Mouse (Mus musculus) midbrain, embryonic 14.5 days (tissue): Measurements from ENCODE around the gene Haus3. TPM values are rescaled to one million over a fixed set of nuclear protein-coding genes. Genes with fewer than 3 reads are reported as not detected.

Experiments used
- ATAC-seq: fragments of 200-750 bp; cut with Nextera tagmentation; 2 replicates; pipeline ENCODE4 v1.8.0; 2017; ENCODE audit warnings: moderate number of reproducible peaks, moderate library complexity; ENCODE audit not compliant: low FRiP score, low TSS enrichment
- DNase-seq: peaks from one replicate; pipeline ENCODE4 v3.0.0-alpha.2; 2015
- H3K27ac ChIP-seq: fragments of 300-500 bp; sonication (generic); replicated peaks from 2 replicates; pipeline ENCODE4 v1.5.1; 2014; ENCODE audit warnings: mild to moderate bottlenecking, low read depth, low read length, moderate library complexity
- H3K27me3 ChIP-seq: fragments of 300-500 bp; sonication (generic); 2 replicates; pipeline ENCODE4 v1.6.1; 2014; ENCODE audit warnings: low read length, control low read depth, mixed read lengths; ENCODE audit not compliant: control insufficient read depth, insufficient read depth
- H3K36me3 ChIP-seq: fragments of 300-500 bp; sonication (generic); 2 replicates; pipeline ENCODE4 v1.6.1; 2014; ENCODE audit warnings: low read length, control low read depth; ENCODE audit not compliant: control insufficient read depth, insufficient read depth
- H3K4me1 ChIP-seq: fragments of 300-500 bp; sonication (generic); 2 replicates; pipeline ENCODE4 v1.6.1; 2014; ENCODE audit warnings: mild to moderate bottlenecking, antibody characterized with exemption, low read length, control low read depth; ENCODE audit not compliant: control insufficient read depth, insufficient read depth
- H3K4me2 ChIP-seq: fragments of 300-500 bp; sonication (generic); 2 replicates; pipeline ENCODE4 v1.6.1; 2014; ENCODE audit warnings: mild to moderate bottlenecking, low read length, moderate library complexity
- H3K4me3 ChIP-seq: fragments of 300-500 bp; sonication (generic); replicated peaks from 2 replicates; pipeline ENCODE4 v1.5.1; 2014; ENCODE audit warnings: low read depth, low read length
- H3K9ac ChIP-seq: fragments of 300-500 bp; sonication (generic); replicated peaks from 2 replicates; pipeline ENCODE4 v1.6.1; 2014; ENCODE audit warnings: mild to moderate bottlenecking, low read length, moderate library complexity
- H3K9me3 ChIP-seq: fragments of 300-500 bp; sonication (generic); 2 replicates; pipeline ENCODE4 v1.6.1; 2016; ENCODE audit warnings: low read length, control low read depth, mixed read lengths; ENCODE audit not compliant: control insufficient read depth
- WGBS: fragments of 180-500 bp; shearing (Covaris S2); extraction: QIAGEN DNeasy Blood & Tissue Kit; methylation state at CpG from one replicate; pipeline ENCODE4 v1.1.7; 2014; 5-methylcytosine and 5-hydroxymethylcytosine counted together
- polyA plus RNA-seq: library from polyadenylated mRNA; unstranded; fragments of >200 nt; fragmentation: Nextera tagmentation; extraction: Ambion mirVana; gene quantifications from 2 replicates; pipeline ENCODE4 v1.2.1, GENCODE M21; 2014

The Haus3 gene
- polyA plus RNA-seq, 1 experiment from 2014 or later = 16.4 TPM

DNA sequence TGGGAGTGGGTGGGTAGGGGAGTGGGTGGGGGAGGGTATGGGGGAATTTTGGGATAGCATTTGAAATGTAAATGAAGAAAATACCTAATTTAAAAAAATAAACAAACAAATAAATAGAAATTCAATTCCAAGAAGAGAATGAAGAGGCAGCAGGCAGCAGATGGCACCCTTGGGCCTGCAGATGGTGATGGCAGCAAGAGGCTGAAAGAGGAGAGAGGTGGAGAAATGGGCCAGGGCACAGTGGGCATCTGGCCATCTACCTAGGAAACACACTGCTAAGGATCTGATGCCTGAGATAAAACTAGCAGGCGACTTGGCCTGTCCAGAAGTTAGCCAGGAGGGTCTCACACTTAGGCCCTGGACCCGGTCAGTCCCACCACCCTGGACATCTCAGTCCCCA, 35.6 kb upstream of the Haus3 start:
- no peak overlapping the region for H3K4me2 ChIP-seq
- H3K36me3 ChIP-seq = no peaks in the 10 kb centered on the region
- no peak overlapping the region for H3K4me3 ChIP-seq
- H3K9ac ChIP-seq = no peak overlapping the region
- no peaks in the 10 kb centered on the region for H3K9me3 ChIP-seq
- H3K4me1 ChIP-seq = no peaks in the 10 kb centered on the region
- no peaks in the 10 kb centered on the region for H3K27me3 ChIP-seq
- no peak overlapping the region for H3K27ac ChIP-seq
- DNase-seq = no peak
- ATAC-seq = no peak
- 88% methylated on average over 2 of the region's 2 CpGs for WGBS

DNA sequence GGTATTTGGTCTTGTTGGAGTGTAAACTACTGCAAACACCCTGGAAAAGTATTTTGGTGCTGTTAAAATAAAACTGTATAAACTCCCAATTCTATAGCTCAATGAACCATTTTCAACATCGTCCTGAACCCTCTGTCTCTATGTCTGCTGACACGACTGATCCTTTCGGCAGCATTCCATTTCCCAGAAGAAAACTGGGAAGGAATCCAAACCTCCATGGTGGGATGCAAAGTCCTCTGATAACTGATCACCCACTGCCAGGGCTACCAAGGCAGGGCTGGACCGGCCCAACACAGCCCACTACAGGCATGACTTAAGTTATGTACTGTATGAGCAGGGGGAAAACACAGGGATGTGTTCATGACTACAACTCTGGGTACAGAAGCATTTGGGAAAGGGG, 32.7 kb upstream of the Haus3 start:
- H3K4me1 ChIP-seq = no peaks in the 10 kb centered on the region
- no peak overlapping the region for H3K4me2 ChIP-seq
- WGBS = 88% methylated on average over 4 of the region's 4 CpGs
- H3K9me3 ChIP-seq = no peaks in the 10 kb centered on the region
- H3K9ac ChIP-seq = no peak overlapping the region
- ATAC-seq = no peak
- no peaks in the 10 kb centered on the region for H3K36me3 ChIP-seq
- H3K27ac ChIP-seq = no peak overlapping the region
- no peaks in the 10 kb centered on the region for H3K27me3 ChIP-seq
- DNase-seq = no peak
- no peak overlapping the region for H3K4me3 ChIP-seq

DNA sequence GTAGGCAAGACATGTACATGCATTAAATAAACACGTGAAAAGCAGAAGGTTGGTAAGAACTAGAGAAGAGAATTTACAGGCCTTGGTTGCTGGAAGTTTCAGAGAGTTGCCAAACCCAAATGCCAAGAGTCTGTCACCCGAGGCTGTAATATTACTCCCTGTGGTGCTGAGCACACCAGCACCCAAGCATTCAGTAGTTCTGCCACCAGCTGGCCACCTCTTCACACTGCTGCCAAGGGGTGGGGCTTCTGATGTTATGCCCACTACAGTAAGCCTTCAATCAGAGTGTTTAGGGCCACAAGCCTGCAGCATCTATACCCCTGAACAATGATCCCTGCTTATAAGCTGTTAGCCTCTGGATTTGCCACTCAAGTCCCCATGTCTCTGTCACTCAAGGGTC, 32.1 kb upstream of the Haus3 start:
- no peaks in the 10 kb centered on the region for H3K4me1 ChIP-seq
- H3K27ac ChIP-seq = no peak overlapping the region
- WGBS = 86% methylated on average over 2 of the region's 2 CpGs
- no peak overlapping the region for H3K4me2 ChIP-seq
- no peaks in the 10 kb centered on the region for H3K9me3 ChIP-seq
- no peak overlapping the region for H3K9ac ChIP-seq
- H3K27me3 ChIP-seq = no peaks in the 10 kb centered on the region
- no peak overlapping the region for H3K4me3 ChIP-seq
- no peak for DNase-seq
- no peak for ATAC-seq
- no peaks in the 10 kb centered on the region for H3K36me3 ChIP-seq

DNA sequence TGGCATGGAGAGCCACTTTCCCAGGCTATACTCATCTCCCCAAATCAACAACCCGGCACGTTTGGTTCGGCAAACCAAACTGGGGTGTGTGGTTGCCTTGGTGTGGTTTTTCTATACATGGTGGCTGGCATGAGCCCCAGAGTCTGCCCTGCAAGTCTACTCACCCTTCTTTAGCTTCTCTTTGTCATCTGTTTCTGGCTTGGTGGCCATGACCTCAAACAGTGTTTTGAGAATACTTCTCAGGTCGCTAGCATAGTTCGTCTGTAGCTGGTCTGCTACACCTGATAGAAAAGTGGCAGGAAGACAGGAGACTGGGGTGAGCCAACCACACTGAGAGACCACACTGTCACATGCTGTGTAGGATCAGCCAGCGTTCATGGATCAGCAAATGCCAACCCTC, 29.3 kb upstream of the Haus3 start:
- Histone ChIP-seq H3K27me3 (no peaks in the 10 kb centered on the region), H3K4me1 (no peaks in the 10 kb centered on the region), H3K36me3 (no peaks in the 10 kb centered on the region), H3K27ac (no peak overlapping the region), H3K4me2 (no peak overlapping the region), H3K9ac (no peak overlapping the region), H3K9me3 (no peaks in the 10 kb centered on the region), H3K4me3 (no peak overlapping the region)
- no peak for ATAC-seq
- DNase-seq = no peak
- WGBS = 86% methylated on average over 6 of the region's 6 CpGs

DNA sequence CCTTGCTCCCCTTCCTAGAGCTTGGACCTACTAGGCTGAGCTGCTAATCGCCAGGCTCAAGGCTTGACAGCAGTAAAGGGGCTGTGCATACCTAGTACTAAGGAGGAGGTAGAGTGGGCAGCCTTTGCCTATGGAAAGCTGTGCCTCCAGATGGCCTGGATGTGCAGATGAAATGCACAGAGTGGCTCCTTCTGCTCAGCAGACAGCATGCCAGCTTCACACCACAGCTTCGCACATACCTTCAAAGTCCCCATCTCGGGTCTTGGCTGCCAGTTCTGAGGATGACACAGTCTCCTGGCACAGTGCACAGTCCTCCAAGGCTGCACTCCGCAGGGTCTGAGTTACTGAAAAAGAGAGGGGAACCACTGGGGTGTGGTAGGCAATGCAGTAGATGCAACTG, 27.9 kb upstream of the Haus3 start:
- no peak overlapping the region for H3K9ac ChIP-seq
- WGBS = 85% methylated on average over 4 of the region's 4 CpGs
- no peaks in the 10 kb centered on the region for H3K9me3 ChIP-seq
- no peaks in the 10 kb centered on the region for H3K36me3 ChIP-seq
- no peak overlapping the region for H3K27ac ChIP-seq
- H3K4me3 ChIP-seq = no peak overlapping the region
- no peaks in the 10 kb centered on the region for H3K27me3 ChIP-seq
- DNase-seq (no peak), ATAC-seq (no peak)
- no peak overlapping the region for H3K4me2 ChIP-seq
- H3K4me1 ChIP-seq = no peaks in the 10 kb centered on the region

DNA sequence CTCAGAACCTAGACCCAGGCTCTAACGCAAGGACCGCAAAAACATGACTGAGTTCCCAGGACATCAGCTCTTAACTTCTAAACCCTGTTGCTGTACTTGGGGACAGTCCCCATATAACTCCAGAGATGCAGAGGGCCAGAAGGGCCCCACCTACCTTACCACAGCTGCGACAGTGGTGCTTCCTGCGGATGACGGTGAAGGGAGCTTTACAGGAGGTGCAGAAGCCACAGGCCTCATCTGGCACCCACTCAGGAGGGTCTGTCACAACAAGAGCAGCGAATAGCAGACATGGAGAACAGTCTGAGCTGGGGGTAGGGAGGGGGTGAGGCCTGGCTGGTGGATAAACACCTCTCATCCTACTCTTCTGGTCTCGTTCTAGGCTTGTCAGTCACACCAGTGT, 27.1 kb upstream of the Haus3 start:
- no peak overlapping the region for H3K9ac ChIP-seq
- no peaks in the 10 kb centered on the region for H3K27me3 ChIP-seq
- H3K4me1 ChIP-seq = no peaks in the 10 kb centered on the region
- H3K27ac ChIP-seq = no peak overlapping the region
- H3K4me2 ChIP-seq = no peak overlapping the region
- ATAC-seq = no peak
- no peaks in the 10 kb centered on the region for H3K36me3 ChIP-seq
- no peak overlapping the region for H3K4me3 ChIP-seq
- no peaks in the 10 kb centered on the region for H3K9me3 ChIP-seq
- WGBS = 83% methylated on average over 7 of the region's 7 CpGs
- no peak for DNase-seq

DNA sequence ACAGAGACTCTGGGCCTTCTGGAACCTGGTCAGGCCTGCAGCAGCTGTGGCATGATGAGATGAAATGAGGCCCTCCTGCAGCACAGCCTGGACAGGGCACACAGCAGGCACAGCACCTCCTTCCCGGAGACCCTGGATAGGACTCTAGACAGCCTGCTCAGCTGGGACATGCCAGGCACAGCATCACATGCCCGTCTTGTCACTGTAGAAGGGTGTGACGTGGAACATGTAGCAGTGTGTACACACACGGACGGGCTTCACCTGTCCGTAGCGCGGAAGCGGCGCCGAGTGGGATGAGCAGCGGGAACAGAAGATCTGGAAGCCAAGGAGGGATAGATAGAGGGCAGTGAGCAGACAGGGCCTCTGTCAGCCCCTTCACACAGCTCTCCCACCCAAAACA, 26.5 kb upstream of the Haus3 start:
- DNase-seq = no peak
- no peak for ATAC-seq
- Histone ChIP-seq H3K4me2 (no peak overlapping the region), H3K27ac (no peak overlapping the region), H3K36me3 (no peaks in the 10 kb centered on the region), H3K9me3 (no peaks in the 10 kb centered on the region), H3K4me1 (no peaks in the 10 kb centered on the region), H3K9ac (no peak overlapping the region), H3K4me3 (no peak overlapping the region), H3K27me3 (no peaks in the 10 kb centered on the region)
- 94% methylated on average over 12 of the region's 12 CpGs for WGBS

DNA sequence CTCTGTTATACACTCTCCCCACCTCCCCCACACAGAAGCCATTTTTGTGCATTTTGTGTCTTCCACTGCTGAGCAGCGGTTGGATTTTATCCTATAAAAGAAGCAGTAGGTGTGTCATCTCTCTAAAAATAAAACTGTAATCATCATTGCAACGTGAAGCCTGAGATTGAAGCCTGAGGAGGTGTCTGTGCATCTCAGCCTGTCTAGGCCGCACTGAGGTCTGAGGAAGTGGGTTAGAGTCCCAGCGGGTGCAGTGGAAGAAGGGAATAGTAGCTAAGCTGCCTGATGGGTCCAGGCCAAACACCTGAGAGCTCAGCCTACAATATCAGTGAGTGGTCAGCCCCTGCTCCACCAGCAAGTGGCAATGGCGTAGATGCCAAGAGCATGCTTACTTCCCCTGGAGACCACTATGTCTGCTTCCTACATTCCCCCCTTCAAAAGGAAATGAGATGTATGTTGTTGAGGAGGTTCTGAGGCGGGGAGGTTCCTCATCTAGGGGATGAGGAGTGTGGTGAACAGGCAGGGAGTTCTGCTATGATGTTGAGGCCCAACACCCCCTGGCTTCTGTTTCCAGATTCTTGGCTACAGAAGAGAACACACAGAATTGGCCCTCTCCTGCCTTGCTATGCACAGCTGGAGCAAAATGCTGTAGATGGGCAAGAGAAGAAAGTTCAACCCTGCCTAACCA, 25.8 kb upstream of the Haus3 start:
- no peak overlapping the region for H3K4me2 ChIP-seq

DNA sequence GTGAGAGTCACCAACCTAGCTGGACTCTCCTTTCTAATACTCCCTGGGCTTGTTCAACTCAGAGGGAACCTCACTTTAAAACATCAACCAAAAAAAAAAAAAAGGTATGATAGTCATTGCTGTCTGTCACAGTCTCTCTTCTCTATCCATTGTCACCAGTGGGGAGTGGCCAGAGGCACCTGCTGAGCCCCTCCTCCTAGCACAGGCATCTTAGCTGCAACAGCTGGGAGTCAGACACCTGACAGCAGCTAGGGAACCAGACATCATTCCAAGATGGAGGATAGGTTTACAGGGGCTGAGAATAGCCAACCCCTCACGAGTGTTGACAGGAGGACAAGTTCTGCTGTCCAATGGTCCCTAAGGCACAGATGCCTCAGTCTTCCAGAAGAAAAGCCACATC, 25.1 kb upstream of the Haus3 start:
- Histone ChIP-seq H3K4me3 (no peak overlapping the region), H3K4me2 (no peak overlapping the region), H3K36me3 (no peaks in the 10 kb centered on the region), H3K4me1 (no peaks in the 10 kb centered on the region), H3K9me3 (no peaks in the 10 kb centered on the region), H3K27ac (no peak overlapping the region), H3K9ac (no peak overlapping the region), H3K27me3 (no peaks in the 10 kb centered on the region)
- 63% methylated on average over 1 of the region's 1 CpGs for WGBS
- ATAC-seq (no peak), DNase-seq (no peak)

More for the DNA sequence above, 25.8 kb upstream of the Haus3 start:
- H3K4me3 ChIP-seq = no peak overlapping the region
- DNase-seq = no peak
- no peak overlapping the region for H3K9ac ChIP-seq
- H3K27me3 ChIP-seq = no peaks in the 10 kb centered on the region
- no peaks in the 10 kb centered on the region for H3K4me1 ChIP-seq
- no peak overlapping the region for H3K27ac ChIP-seq
- H3K36me3 ChIP-seq = no peaks in the 10 kb centered on the region
- WGBS = 87% methylated on average over 6 of the region's 6 CpGs
- no peaks in the 10 kb centered on the region for H3K9me3 ChIP-seq
- ATAC-seq = no peak
